8 mouse cellular contexts compared by ENCODE assay signal in the genomic region with DNA sequence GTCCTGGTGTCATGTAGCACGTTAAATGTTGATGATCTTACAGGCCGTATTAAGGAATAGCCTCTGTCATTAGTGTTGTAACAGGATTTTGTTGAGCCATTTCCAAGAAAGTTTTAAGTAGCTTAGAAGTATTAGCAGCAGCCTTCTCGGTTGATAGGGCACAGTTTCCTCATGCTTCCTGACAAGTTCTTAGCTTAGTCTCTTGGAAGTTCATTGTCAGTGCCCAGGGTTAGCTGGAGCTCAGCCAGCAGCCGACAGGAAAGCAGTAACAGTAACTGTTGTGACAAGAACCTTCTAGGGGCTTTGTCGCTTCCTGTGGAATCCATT. TPM values are rescaled to one million over a fixed set of nuclear protein-coding genes. Genes with fewer than 3 reads are reported as not detected.
DNase-seq lines count a peak whose midpoint lies in the region; ATAC-seq lines count a peak whose summit lies in the region.

No protein-coding gene starts in this region.

- DNase-seq in hindbrain, embryonic 10.5 days (ENCODE audit: low spot score), result no peak
- peak; percentile 51 to 70 for DNase-seq in adrenal gland, postnatal 36 days
- peak; percentile 50 for DNase-seq in kidney, adult 18-20 months
- DNase-seq in cerebellum, adult 11 months, result no peak
- no peak for DNase-seq in cerebellum, adult 9-11 months
- DNase-seq in gastrocnemius, postnatal 4 days (ENCODE audit: low spot score in 2 of 2), result no peak

- H3K4me3 ChIP-seq in hindbrain, embryonic 10.5 days, result no peak overlapping the region
- no peak overlapping the region for H3K4me3 ChIP-seq in hindbrain, embryonic 13.5 days
- no peak overlapping the region for H3K4me3 ChIP-seq in lung, embryonic 15.5 days

- peaks cover 22% of the 10 kb centered on the region for H3K4me1 ChIP-seq in hindbrain, embryonic 10.5 days (replicated peaks)
- no peaks in the 10 kb centered on the region for H3K4me1 ChIP-seq in hindbrain, embryonic 13.5 days (replicated peaks)
- peaks cover 21% of the 10 kb centered on the region for H3K4me1 ChIP-seq in lung, embryonic 15.5 days

- no peaks in the 10 kb centered on the region for H3K9me3 ChIP-seq in hindbrain, embryonic 10.5 days
- no peaks in the 10 kb centered on the region for H3K9me3 ChIP-seq in hindbrain, embryonic 13.5 days
- H3K9me3 ChIP-seq in lung, embryonic 15.5 days, result no peaks in the 10 kb centered on the region

- H3K9ac ChIP-seq in hindbrain, embryonic 13.5 days, result no peak overlapping the region
- no peak overlapping the region for H3K9ac ChIP-seq in lung, embryonic 15.5 days

- H3K4me2 ChIP-seq in hindbrain, embryonic 13.5 days, result no peak overlapping the region
- no peak overlapping the region for H3K4me2 ChIP-seq in lung, embryonic 15.5 days

- WGBS in hindbrain, embryonic 10.5 days, result 73% methylated on average over 5 of the region's 5 CpGs
- WGBS in hindbrain, embryonic 13.5 days, result 66% methylated on average over 5 of the region's 5 CpGs
- 19% methylated on average over 5 of the region's 5 CpGs for WGBS in lung, embryonic 15.5 days

- 0 out of 2 replicates have a peak overlapping the region, but pooled peaks have one; percentile 45 for H3K27ac ChIP-seq in hindbrain, embryonic 10.5 days
- no peak overlapping the region for H3K27ac ChIP-seq in hindbrain, embryonic 13.5 days
- peak overlapping the region; percentile 63 for H3K27ac ChIP-seq in lung, embryonic 15.5 days

- peaks cover 23% of the 10 kb centered on the region for H3K36me3 ChIP-seq in hindbrain, embryonic 10.5 days
- H3K36me3 ChIP-seq in hindbrain, embryonic 13.5 days, result peaks cover 38% of the 10 kb centered on the region
- peaks cover 13% of the 10 kb centered on the region; the same call in 1 of the 2 replicates for H3K36me3 ChIP-seq in lung, embryonic 15.5 days

- no peak for ATAC-seq in hindbrain, embryonic 13.5 days (ENCODE audit: low FRiP score)
- ATAC-seq in lung, embryonic 15.5 days (ENCODE audit: borderline replicate concordance, extremely low read depth, low FRiP score, low TSS enrichment), result peak; percentile 71; the same call in 1 of the 2 replicates

- H3K27me3 ChIP-seq in hindbrain, embryonic 10.5 days (ENCODE audit: insufficient read depth, poor library complexity, severe bottlenecking), result no peaks in the 10 kb centered on the region
- no peaks in the 10 kb centered on the region for H3K27me3 ChIP-seq in hindbrain, embryonic 13.5 days
- no peaks in the 10 kb centered on the region for H3K27me3 ChIP-seq in lung, embryonic 15.5 days

RNA-seq across cellular contexts. Expression of a gene that starts 14.1 kb away (rescaled TPM):
- 25.5 and 25.6 TPM in 2 replicates for polyA plus RNA-seq in hindbrain, embryonic 10.5 days (2016; fragmentation: Nextera tagmentation; extraction: Ambion mirVana)
- polyA plus RNA-seq in hindbrain, embryonic 13.5 days (2015; fragmentation: Nextera tagmentation; extraction: Ambion mirVana), result 29.1 and 30.0 TPM in 2 replicates
- total RNA-seq in adrenal gland, postnatal 36 days (2021), result 10 to 100 TPM in 1 of 2 experiments, 1 to 10 TPM in 1; 9.0 to 13.0 TPM
- polyA plus RNA-seq in lung, embryonic 15.5 days (2015; fragmentation: Nextera tagmentation; extraction: Ambion mirVana), result 37.4 TPM in 2 replicates
- 1 to 10 TPM; 6.8 to 8.5 TPM for total RNA-seq in gastrocnemius, postnatal 4 days (2021)

RNA-seq across cellular contexts. Expression of a gene that starts 43.1 kb away (rescaled TPM):
- polyA plus RNA-seq in hindbrain, embryonic 10.5 days (2016; fragmentation: Nextera tagmentation; extraction: Ambion mirVana), result 8.8 and 9.0 TPM in 2 replicates
- polyA plus RNA-seq in hindbrain, embryonic 13.5 days (2015; fragmentation: Nextera tagmentation; extraction: Ambion mirVana), result 5.2 and 6.6 TPM in 2 replicates
- total RNA-seq in adrenal gland, postnatal 36 days (2021), result 10 to 100 TPM; 21.3 to 33.7 TPM
- 16.7 and 19.9 TPM in 2 replicates for polyA plus RNA-seq in lung, embryonic 15.5 days (2015; fragmentation: Nextera tagmentation; extraction: Ambion mirVana)
- total RNA-seq in gastrocnemius, postnatal 4 days (2021), result 10 to 100 TPM; 30.1 to 31.2 TPM

RNA-seq across cellular contexts. Expression of a gene that starts 44.0 kb away (rescaled TPM):
- 0.52 and 1.8 TPM in 2 replicates for polyA plus RNA-seq in hindbrain, embryonic 10.5 days (2016; fragmentation: Nextera tagmentation; extraction: Ambion mirVana)
- polyA plus RNA-seq in hindbrain, embryonic 13.5 days (2015; fragmentation: Nextera tagmentation; extraction: Ambion mirVana), result 0.19 and 0.26 TPM in 2 replicates
- 1 to 10 TPM in 1 of 2 experiments, under 1 TPM in 1; 0.99 to 2.1 TPM for total RNA-seq in adrenal gland, postnatal 36 days (2021)
- 13.7 and 15.3 TPM in 2 replicates for polyA plus RNA-seq in lung, embryonic 15.5 days (2015; fragmentation: Nextera tagmentation; extraction: Ambion mirVana)
- total RNA-seq in gastrocnemius, postnatal 4 days (2021), result under 1 TPM in 1 of 2 experiments, not detected in 1; 0.49 TPM

Comparison
In these comparisons a context has a peak if more than half of its experiments do, and no peak if none do; other contexts are left out.
1. DNase-seq: peak in adrenal gland, postnatal 36 days (2 of 2) and kidney, adult 18-20 months (single experiment); none in hindbrain, embryonic 10.5 days (single experiment), cerebellum, adult 11 months (single experiment), cerebellum, adult 9-11 months (single experiment) and gastrocnemius, postnatal 4 days (0 of 2).